Mouse (Mus musculus) embryonic facial prominence, embryonic 15.5 days (tissue): ENCODE measurements around the gene Fdxacb1. TPM values are rescaled to one million over a fixed set of nuclear protein-coding genes. Genes with fewer than 3 reads are reported as not detected.

ENCODE experiments used
- ATAC-seq: fragments of 200-750 bp; cut with Nextera tagmentation; 2 replicates; pipeline ENCODE4 v1.8.0; 2017; ENCODE audit warnings: low read depth, moderate TSS enrichment; ENCODE audit not compliant: insufficient number of reproducible peaks, low FRiP score, low TSS enrichment
- H3K27ac ChIP-seq: fragments of 300-500 bp; sonication (generic); replicated peaks from 2 replicates; pipeline ENCODE4 v1.5.1; 2015; ENCODE audit warnings: mild to moderate bottlenecking, inconsistent platforms
- H3K27me3 ChIP-seq: fragments of 300-500 bp; sonication (generic); 2 replicates; pipeline ENCODE4 v1.6.1; 2015; ENCODE audit warnings: inconsistent platforms
- H3K36me3 ChIP-seq: fragments of 300-500 bp; sonication (generic); 2 replicates; pipeline ENCODE4 v1.6.1; 2015; ENCODE audit warnings: mild to moderate bottlenecking, inconsistent platforms
- H3K4me1 ChIP-seq: fragments of 300-500 bp; sonication (generic); 2 replicates; pipeline ENCODE4 v1.6.1; 2015; ENCODE audit warnings: inconsistent platforms
- H3K4me2 ChIP-seq: fragments of 300-500 bp; sonication (generic); replicated peaks from 2 replicates; pipeline ENCODE4 v1.6.1; 2015; ENCODE audit warnings: mild to moderate bottlenecking, inconsistent platforms
- H3K4me3 ChIP-seq: fragments of 300-500 bp; sonication (generic); replicated peaks from 2 replicates; pipeline ENCODE4 v1.5.1; 2015; ENCODE audit warnings: mild to moderate bottlenecking, inconsistent platforms
- H3K9ac ChIP-seq: fragments of 300-500 bp; sonication (generic); 2 replicates; pipeline ENCODE4 v1.6.1; 2015; ENCODE audit warnings: inconsistent platforms
- H3K9me3 ChIP-seq: fragments of 300-500 bp; sonication (generic); replicated peaks from 2 replicates; pipeline ENCODE4 v1.6.1; 2016; ENCODE audit warnings: inconsistent platforms
- WGBS: fragments of 180-500 bp; shearing (Covaris S2); methylation state at CpG from one replicate; pipeline ENCODE4 v1.1.7; 2015; 5-methylcytosine and 5-hydroxymethylcytosine counted together
- polyA plus RNA-seq: library from polyadenylated mRNA; unstranded; fragments of >200 nt; fragmentation: Nextera tagmentation; extraction: Ambion mirVana; gene quantifications from 2 replicates; pipeline ENCODE4 v1.2.1, GENCODE M21; 2015

Fdxacb1 gene
- polyA plus RNA-seq, 1 experiment from 2014 or later, result 10.8 TPM

GRCm38 (mm10) chr9:50729600-50729999, 38.4 kb upstream of the Fdxacb1 start:
- 28% methylated on average over 4 of the region's 4 CpGs for WGBS
- Histone ChIP-seq H3K27me3 (no peaks in the 10 kb centered on the region), H3K9ac (no peak overlapping the region), H3K27ac (no peak overlapping the region), H3K9me3 (no peaks in the 10 kb centered on the region), H3K4me2 (no peak overlapping the region), H3K4me1 (peaks cover 33% of the 10 kb centered on the region), H3K36me3 (no peaks in the 10 kb centered on the region), H3K4me3 (no peak overlapping the region)
- no peak for ATAC-seq

GRCm38 (mm10) chr9:50732560-50732959, 35.5 kb upstream of the Fdxacb1 start:
- Histone ChIP-seq H3K4me3 (no peak overlapping the region), H3K4me2 (no peak overlapping the region), H3K9me3 (no peaks in the 10 kb centered on the region), H3K27ac (no peak overlapping the region), H3K27me3 (no peaks in the 10 kb centered on the region), H3K9ac (no peak overlapping the region), H3K4me1 (peaks cover 8% of the 10 kb centered on the region), H3K36me3 (no peaks in the 10 kb centered on the region)
- ATAC-seq, result no peak
- 32% methylated on average over 4 of the region's 4 CpGs for WGBS

GRCm38 (mm10) chr9:50734989-50735388, 33.0 kb upstream of the Fdxacb1 start:
- Histone ChIP-seq H3K9me3 (no peaks in the 10 kb centered on the region), H3K36me3 (no peaks in the 10 kb centered on the region), H3K27me3 (no peaks in the 10 kb centered on the region), H3K4me1 (no peaks in the 10 kb centered on the region), H3K4me2 (0 out of 2 replicates have a peak overlapping the region, but pooled peaks have one; percentile 25), H3K9ac (no peak overlapping the region), H3K27ac (no peak overlapping the region), H3K4me3 (no peak overlapping the region)
- 2% methylated on average over 9 of the region's 9 CpGs for WGBS
- no peak for ATAC-seq

GRCm38 (mm10) chr9:50738914-50739870, 28.8 kb upstream of the Fdxacb1 start, which contains the start of gene Dixdc1:
Dixdc1 (minus strand) TSS chr9:50739517.
- no peak within 1 kb of the TSS for H3K9ac ChIP-seq
- 14% methylated on average over 35 of the region's 36 CpGs for WGBS
- no peaks in the 10 kb centered on the region for H3K4me1 ChIP-seq

GRCm38 (mm10) chr9:50740867-50741784, 26.9 kb upstream of the Fdxacb1 start:
- no peak overlapping the region for H3K9ac ChIP-seq
- H3K27me3 ChIP-seq, result no peaks in the 10 kb centered on the region
- H3K4me3 ChIP-seq, result no peak overlapping the region
- no peak for ATAC-seq
- H3K36me3 ChIP-seq, result no peaks in the 10 kb centered on the region
- no peak overlapping the region for H3K4me2 ChIP-seq
- 75% methylated on average over 14 of the region's 14 CpGs for WGBS
- no peaks in the 10 kb centered on the region for H3K9me3 ChIP-seq
- H3K27ac ChIP-seq, result no peak overlapping the region
- peaks cover 1% of the 10 kb centered on the region; the same call in 1 of the 2 replicates for H3K4me1 ChIP-seq

More at GRCm38 (mm10) chr9:50738914-50739870, 28.8 kb upstream of the Fdxacb1 start, which contains the start of gene Dixdc1:
- Histone ChIP-seq H3K36me3 (no peaks in the 10 kb centered on the region), H3K4me2 (peak within 1 kb of the TSS; percentile 58), H3K27ac (no peak within 1 kb of the TSS), H3K9me3 (no peaks in the 10 kb centered on the region), H3K4me3 (peak within 1 kb of the TSS; percentile 34), H3K27me3 (no peaks in the 10 kb centered on the region)
- peak; percentile 93 for ATAC-seq

GRCm38 (mm10) chr9:50742261-50742660, 25.8 kb upstream of the Fdxacb1 start:
- Histone ChIP-seq H3K27me3 (no peaks in the 10 kb centered on the region), H3K9me3 (no peaks in the 10 kb centered on the region), H3K4me2 (no peak overlapping the region), H3K4me3 (no peak overlapping the region), H3K9ac (no peak overlapping the region), H3K27ac (no peak overlapping the region), H3K4me1 (peaks cover 8% of the 10 kb centered on the region; the same call in 1 of the 2 replicates), H3K36me3 (no peaks in the 10 kb centered on the region)
- no peak for ATAC-seq
- WGBS, result 77% methylated on average over 3 of the region's 3 CpGs

- Histone ChIP-seq H3K9me3 (no peaks in the 10 kb centered on the region), H3K9ac (no peak overlapping the region), H3K36me3 (no peaks in the 10 kb centered on the region), H3K4me2 (no peak overlapping the region), H3K4me3 (no peak overlapping the region), H3K4me1 (peaks cover 8% of the 10 kb centered on the region; the same call in 1 of the 2 replicates), H3K27me3 (no peaks in the 10 kb centered on the region), H3K27ac (no peak overlapping the region)
- 73% methylated on average over 2 of the region's 2 CpGs for WGBS
- ATAC-seq, result no peak
These were observed 25.3 kb upstream of the Fdxacb1 start for GRCm38 (mm10) chr9:50742744-50743143.

- Histone ChIP-seq H3K9me3 (no peaks in the 10 kb centered on the region), H3K27ac (peak overlapping the region; percentile 77; the same call in 1 of the 2 replicates), H3K27me3 (no peaks in the 10 kb centered on the region), H3K4me3 (peak overlapping the region; percentile 42), H3K36me3 (no peaks in the 10 kb centered on the region), H3K4me1 (peaks cover 8% of the 10 kb centered on the region; the same call in 1 of the 2 replicates), H3K4me2 (peak overlapping the region; percentile 59), H3K9ac (no peak overlapping the region; the same call in 1 of the 2 replicates)
- 14% methylated on average over 7 of the region's 7 CpGs for WGBS
- ATAC-seq, result no peak
These were observed 22.2 kb upstream of the Fdxacb1 start for GRCm38 (mm10) chr9:50745806-50746205.

- Histone ChIP-seq H3K4me1 (peaks cover 13% of the 10 kb centered on the region; the same call in 1 of the 2 replicates), H3K36me3 (no peaks in the 10 kb centered on the region), H3K9ac (peak within 1 kb of the TSS; percentile 29; the same call in 1 of the 2 replicates), H3K9me3 (no peaks in the 10 kb centered on the region), H3K27me3 (no peaks in the 10 kb centered on the region), H3K27ac (peak within 1 kb of the TSS; percentile 77), H3K4me2 (peak within 1 kb of the TSS; percentile 59), H3K4me3 (peak within 1 kb of the TSS; percentile 42)
- WGBS, result 2% methylated on average over 19 of the region's 19 CpGs
- peak; percentile 77 for ATAC-seq
These were observed 21.8 kb upstream of the Fdxacb1 start, which contains the start of gene 2310030G06Rik for GRCm38 (mm10) chr9:50746214-50746677. 2310030G06Rik (minus strand) TSS chr9:50746536.

GRCm38 (mm10) chr9:50750706-50751105, 17.3 kb upstream of the Fdxacb1 start:
- H3K9me3 ChIP-seq, result no peaks in the 10 kb centered on the region
- peak overlapping the region; percentile 21; the same call in 1 of the 2 replicates for H3K4me3 ChIP-seq
- H3K9ac ChIP-seq, result no peak overlapping the region; the same call in 1 of the 2 replicates
- H3K4me2 ChIP-seq, result no peak overlapping the region
- no peak overlapping the region for H3K27ac ChIP-seq
- 39% methylated on average over 6 of the region's 6 CpGs for WGBS
- no peaks in the 10 kb centered on the region for H3K27me3 ChIP-seq
- no peak for ATAC-seq
- peaks cover 29% of the 10 kb centered on the region for H3K4me1 ChIP-seq
- H3K36me3 ChIP-seq, result no peaks in the 10 kb centered on the region
